Mouse (Mus musculus): ENCODE results near the gene Myo5c. TPM values are rescaled to one million over a fixed set of nuclear protein-coding genes. Genes with fewer than 3 reads are reported as not detected.

The Myo5c gene
- polyA plus RNA-seq, 1 experiment = 53.2 TPM

GRCm38 (mm10) chr9:75254196-75254955, 22.6 kb downstream of the Myo5c start:
- 28% methylated on average over 13 of the region's 13 CpGs for WGBS
- no peak for TF ChIP-seq POLR2A (IDR thresholded peaks at IDR 0.05; ENCODE audit: borderline replicate concordance, extremely low read depth, low read depth, low read length)
- no peak for TF ChIP-seq CTCF (IDR thresholded peaks at IDR 0.05; ENCODE audit: insufficient read depth, low read length)
- DNase-seq = no peak

GRCm38 (mm10) chr9:75255820-75256545, 24.2 kb downstream of the Myo5c start:
- H3K4me3 ChIP-seq (replicated peaks; ENCODE audit: extremely low read depth, low read depth, low read length) = no peak overlapping the region
- H3K4me1 ChIP-seq (ENCODE audit: control insufficient read depth, insufficient read depth, low read length) = peaks cover 10% of the 10 kb centered on the region
- DNase-seq = no peak
- 77% methylated on average over 14 of the region's 14 CpGs for WGBS
- TF ChIP-seq CTCF (IDR thresholded peaks at IDR 0.05; ENCODE audit: insufficient read depth, low read length) = no peak
- TF ChIP-seq POLR2A (IDR thresholded peaks at IDR 0.05; ENCODE audit: borderline replicate concordance, extremely low read depth, low read depth, low read length) = no peak

More at GRCm38 (mm10) chr9:75254196-75254955, 22.6 kb downstream of the Myo5c start:
- Histone ChIP-seq H3K4me1 (ENCODE audit: control insufficient read depth, insufficient read depth, low read length) (peaks cover 10% of the 10 kb centered on the region), H3K4me3 (replicated peaks; ENCODE audit: extremely low read depth, low read depth, low read length) (no peak overlapping the region)

GRCm38 (mm10) chr9:75258792-75259191, 27.0 kb downstream of the Myo5c start:
- 68% methylated on average over 4 of the region's 4 CpGs for WGBS
- no peak for DNase-seq
- Histone ChIP-seq H3K4me3 (replicated peaks; ENCODE audit: extremely low read depth, low read depth, low read length) (no peak overlapping the region), H3K4me1 (ENCODE audit: control insufficient read depth, insufficient read depth, low read length) (peaks cover 9% of the 10 kb centered on the region)
- TF ChIP-seq CTCF (IDR thresholded peaks at IDR 0.05; ENCODE audit: insufficient read depth, low read length) = no peak
- no peak for TF ChIP-seq POLR2A (IDR thresholded peaks at IDR 0.05; ENCODE audit: borderline replicate concordance, extremely low read depth, low read depth, low read length)

- no peaks in the 10 kb centered on the region; the same call in 1 of the 2 replicates for H3K4me1 ChIP-seq (ENCODE audit: control insufficient read depth, insufficient read depth, low read length)
- WGBS = 88% methylated on average over 4 of the region's 4 CpGs
- no peak for DNase-seq
- no peak overlapping the region for H3K4me3 ChIP-seq (replicated peaks; ENCODE audit: extremely low read depth, low read depth, low read length)
- no peak for TF ChIP-seq POLR2A (IDR thresholded peaks at IDR 0.05; ENCODE audit: borderline replicate concordance, extremely low read depth, low read depth, low read length)
- peak; percentile 10; the same call in 1 of the 2 replicates for TF ChIP-seq CTCF (IDR thresholded peaks at IDR 0.05; ENCODE audit: insufficient read depth, low read length)
Measured at GRCm38 (mm10) chr9:75259656-75260055, 27.8 kb downstream of the Myo5c start.

GRCm38 (mm10) chr9:75261332-75261872, 29.6 kb downstream of the Myo5c start:
- no peak for DNase-seq
- WGBS = 34% methylated on average over 8 of the region's 8 CpGs
- Histone ChIP-seq H3K4me1 (ENCODE audit: control insufficient read depth, insufficient read depth, low read length) (no peaks in the 10 kb centered on the region), H3K4me3 (replicated peaks; ENCODE audit: extremely low read depth, low read depth, low read length) (no peak overlapping the region)
- TF ChIP-seq CTCF (IDR thresholded peaks at IDR 0.05; ENCODE audit: insufficient read depth, low read length) (no peak), POLR2A (IDR thresholded peaks at IDR 0.05; ENCODE audit: borderline replicate concordance, extremely low read depth, low read depth, low read length) (no peak)

GRCm38 (mm10) chr9:75262235-75262826, 30.5 kb downstream of the Myo5c start:
- no peaks in the 10 kb centered on the region for H3K4me1 ChIP-seq (ENCODE audit: control insufficient read depth, insufficient read depth, low read length)
- WGBS = 48% methylated on average over 8 of the region's 8 CpGs
- no peak for DNase-seq
- TF ChIP-seq CTCF (IDR thresholded peaks at IDR 0.05; ENCODE audit: insufficient read depth, low read length) (no peak), POLR2A (IDR thresholded peaks at IDR 0.05; ENCODE audit: borderline replicate concordance, extremely low read depth, low read depth, low read length) (no peak)
- no peak overlapping the region for H3K4me3 ChIP-seq (replicated peaks; ENCODE audit: extremely low read depth, low read depth, low read length)

GRCm38 (mm10) chr9:75264008-75264718, 32.3 kb downstream of the Myo5c start:
- peak; percentile 43 for DNase-seq
- TF ChIP-seq POLR2A (IDR thresholded peaks at IDR 0.05; ENCODE audit: borderline replicate concordance, extremely low read depth, low read depth, low read length) = no peak
- TF ChIP-seq CTCF (IDR thresholded peaks at IDR 0.05; ENCODE audit: insufficient read depth, low read length) = no peak
- H3K4me3 ChIP-seq (replicated peaks; ENCODE audit: extremely low read depth, low read depth, low read length) = no peak overlapping the region
- WGBS = 42% methylated on average over 3 of the region's 3 CpGs
- H3K4me1 ChIP-seq (ENCODE audit: control insufficient read depth, insufficient read depth, low read length) = no peaks in the 10 kb centered on the region

- no peak overlapping the region for H3K4me3 ChIP-seq (replicated peaks; ENCODE audit: extremely low read depth, low read depth, low read length)
- TF ChIP-seq POLR2A (IDR thresholded peaks at IDR 0.05; ENCODE audit: borderline replicate concordance, extremely low read depth, low read depth, low read length) (no peak), CTCF (IDR thresholded peaks at IDR 0.05; ENCODE audit: insufficient read depth, low read length) (no peak)
- no peak for DNase-seq
- H3K4me1 ChIP-seq (ENCODE audit: control insufficient read depth, insufficient read depth, low read length) = no peaks in the 10 kb centered on the region
- 80% methylated on average over 6 of the region's 6 CpGs for WGBS
Measured at GRCm38 (mm10) chr9:75267147-75267546, 35.3 kb downstream of the Myo5c start.

GRCm38 (mm10) chr9:75270382-75270781, 38.6 kb downstream of the Myo5c start:
- WGBS = 43% methylated on average over 6 of the region's 6 CpGs
- DNase-seq = no peak
- Histone ChIP-seq H3K4me1 (ENCODE audit: control insufficient read depth, insufficient read depth, low read length) (no peaks in the 10 kb centered on the region), H3K4me3 (replicated peaks; ENCODE audit: extremely low read depth, low read depth, low read length) (no peak overlapping the region)
- TF ChIP-seq CTCF (IDR thresholded peaks at IDR 0.05; ENCODE audit: insufficient read depth, low read length) (no peak), POLR2A (IDR thresholded peaks at IDR 0.05; ENCODE audit: borderline replicate concordance, extremely low read depth, low read depth, low read length) (no peak)
